Mouse (Mus musculus): ENCODE results near the gene Foxp4.

Foxp4 gene

DNA sequence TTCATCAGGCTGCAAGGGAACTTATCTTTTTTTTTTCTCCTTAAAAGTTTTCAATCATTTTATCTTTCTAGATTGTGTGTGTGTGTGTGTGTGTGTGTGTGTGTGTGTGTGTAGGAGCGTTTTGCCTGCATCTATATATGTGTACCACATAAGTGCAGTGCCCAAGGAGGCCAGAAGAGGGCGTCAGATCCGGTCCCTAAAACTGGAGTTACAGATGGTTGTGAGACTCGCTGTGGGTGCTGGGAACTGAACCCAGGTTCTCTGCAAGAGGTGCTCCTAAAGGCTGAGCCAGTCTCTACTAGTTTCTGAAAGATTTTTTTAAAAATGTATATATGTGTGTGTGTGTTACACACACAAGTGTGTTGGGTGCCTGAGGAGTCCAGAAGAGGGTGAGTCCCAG, 5.0 kb upstream of the Foxp4 start:
- no peak for DNase-seq (ENCODE audit: low spot score)

DNA sequence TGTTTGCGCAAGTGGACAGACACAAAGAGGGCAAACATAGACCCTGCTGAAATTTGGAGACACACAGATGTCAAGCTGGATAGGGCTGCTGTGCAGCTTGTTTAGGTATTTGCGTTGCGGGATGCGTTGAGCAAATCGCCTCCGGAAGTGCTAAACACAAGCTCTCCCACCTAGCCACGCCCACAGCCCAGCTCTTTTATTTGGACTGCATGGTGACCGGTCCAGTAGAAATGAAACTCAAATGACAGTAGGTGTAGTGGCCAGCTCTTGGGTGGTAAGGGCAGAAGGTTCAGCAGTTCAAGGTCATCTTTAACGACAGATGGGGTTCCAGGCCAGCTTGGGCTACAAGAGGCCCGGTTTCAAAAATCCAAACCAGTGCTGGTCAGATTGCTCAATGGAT, 1.5 kb upstream of the Foxp4 start:
- no peak for DNase-seq (ENCODE audit: low spot score)

DNA sequence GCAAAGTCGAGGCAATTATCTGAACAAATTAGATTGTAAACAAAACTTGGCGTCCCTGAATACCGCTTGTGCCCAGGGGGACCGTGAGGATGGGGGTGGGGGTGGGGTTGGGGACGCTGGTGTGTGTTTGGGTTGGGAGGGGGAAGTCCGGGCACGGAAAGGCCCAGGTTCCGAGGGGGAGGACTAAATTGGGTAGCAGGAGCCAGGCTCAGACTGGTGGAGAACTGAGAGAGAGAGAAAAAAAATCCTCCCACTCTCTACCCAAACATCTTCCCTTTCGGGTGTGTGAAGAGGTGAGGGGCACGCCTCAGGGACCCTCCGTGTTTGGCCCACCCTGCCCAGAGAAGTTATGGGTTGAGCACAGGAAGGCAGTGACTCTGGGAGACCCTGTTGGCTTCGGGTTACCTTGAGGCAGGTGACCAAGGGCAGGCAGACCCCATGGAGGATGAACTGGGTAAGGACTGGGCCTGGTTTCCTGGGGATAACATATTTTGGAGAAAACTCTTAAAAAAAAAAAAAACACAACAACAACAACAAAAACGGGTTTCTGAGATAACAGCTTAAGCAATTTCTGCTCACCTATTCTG, 988 bp upstream of the Foxp4 start:
- DNase-seq (ENCODE audit: low spot score), result no peak

DNA sequence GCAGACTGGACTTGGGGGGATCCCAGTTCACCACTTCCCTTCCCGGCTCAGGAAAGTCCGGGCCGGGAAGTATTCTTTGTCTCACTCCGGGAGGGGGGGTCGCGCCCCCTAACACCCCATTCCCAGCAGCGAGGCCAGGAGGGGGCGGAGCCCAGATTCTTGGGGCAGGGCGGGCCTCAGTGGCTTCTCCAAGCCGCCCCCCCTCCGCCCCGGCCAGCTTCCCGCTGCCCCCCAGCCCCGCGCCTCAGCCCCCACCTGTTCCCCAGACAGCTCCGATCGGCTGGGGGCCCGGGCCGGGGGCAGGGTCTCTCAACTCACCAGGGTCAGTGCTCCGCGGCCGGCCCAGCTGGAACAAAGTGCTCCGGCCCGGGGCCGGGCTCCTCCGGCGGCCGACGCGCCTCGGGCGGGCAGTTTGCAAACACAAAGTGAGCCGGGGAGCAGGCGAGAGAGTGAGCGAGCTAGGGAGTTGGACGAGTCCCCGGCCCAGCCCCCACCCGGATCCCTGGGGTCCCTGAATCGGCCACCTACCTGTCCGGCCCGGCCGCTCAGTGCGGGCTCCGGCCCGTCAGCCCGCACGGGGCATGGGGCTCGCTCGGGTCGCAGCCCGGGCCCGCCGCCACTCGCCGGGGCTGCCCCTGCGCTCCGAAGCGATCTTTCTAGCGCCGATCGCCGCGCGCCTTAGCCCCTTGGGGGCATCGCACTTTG, 615 bp downstream of the Foxp4 start:
- peak; percentile 40 for DNase-seq (ENCODE audit: low spot score)

DNA sequence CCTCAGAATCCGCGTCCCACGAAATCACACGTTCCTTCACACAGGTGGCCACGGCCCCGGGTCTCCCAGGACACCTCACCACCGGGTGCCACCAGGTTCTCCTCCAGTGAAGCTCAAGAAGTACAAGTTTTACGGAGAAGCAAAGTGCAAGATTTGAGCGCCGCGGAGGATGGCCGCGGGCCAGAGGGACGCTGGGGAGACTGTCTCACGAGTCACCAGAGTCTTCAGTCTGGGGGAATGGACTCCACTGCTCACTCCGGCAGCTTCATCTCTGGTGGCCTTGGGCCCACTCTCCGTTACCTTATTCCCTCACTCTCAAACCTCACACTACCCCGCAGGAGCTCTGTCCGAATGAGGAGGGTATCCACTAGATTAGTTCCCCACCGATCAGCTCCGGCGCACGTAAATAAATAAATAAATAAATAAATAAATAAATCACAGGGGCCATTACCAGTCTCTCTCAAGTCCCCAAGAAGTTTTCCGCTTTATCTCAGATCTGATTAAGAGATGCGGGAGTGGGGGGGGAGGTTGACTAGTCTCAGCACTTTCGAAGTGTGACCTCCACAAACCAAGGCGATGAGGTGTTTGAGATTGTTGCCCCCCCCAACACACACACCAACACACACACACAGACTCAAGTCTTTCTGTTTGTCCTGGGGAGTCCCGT, 1.3 kb downstream of the Foxp4 start:
- DNase-seq (ENCODE audit: low spot score), result peak; percentile 22

DNA sequence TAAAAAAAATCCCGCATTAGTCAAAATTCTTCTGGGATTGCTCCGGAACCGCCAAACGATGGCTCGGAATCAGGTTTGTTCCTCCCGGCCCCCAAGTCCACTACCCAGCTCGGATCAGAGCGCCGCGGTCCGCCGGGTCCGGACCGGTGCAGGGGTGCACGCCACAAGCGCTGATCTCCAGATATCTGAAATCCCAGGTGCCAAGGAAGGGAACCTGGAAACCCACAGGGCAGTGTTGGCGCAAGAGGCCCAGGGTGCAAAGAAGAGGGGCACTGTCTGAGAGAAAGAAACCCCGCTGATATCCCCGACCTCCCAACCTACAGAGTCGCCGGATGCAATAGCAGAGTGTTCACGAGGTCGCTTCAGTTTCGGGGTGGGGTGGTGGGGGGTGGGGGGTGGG, 1.9 kb downstream of the Foxp4 start:
- no peak for DNase-seq (ENCODE audit: low spot score)

DNA sequence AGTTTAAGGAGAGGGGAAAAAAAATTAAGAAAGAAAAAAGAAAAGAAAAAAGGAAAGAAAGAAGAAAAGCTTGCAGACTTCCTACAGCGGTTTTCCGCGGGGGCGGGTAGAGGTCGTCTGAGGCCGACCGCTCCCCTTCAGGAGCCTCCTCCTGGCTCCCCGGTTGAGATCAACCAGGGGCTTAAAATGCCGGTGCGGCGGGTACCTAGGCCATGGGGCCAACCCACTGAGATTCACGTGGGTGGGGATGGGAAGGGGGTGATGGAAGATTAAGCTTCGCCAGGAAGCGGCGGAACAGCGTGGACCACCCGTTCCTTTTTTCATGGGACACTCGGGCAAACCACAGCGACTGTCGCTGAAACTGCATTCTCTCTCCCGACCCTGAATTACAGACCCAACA, 2.3 kb downstream of the Foxp4 start:
- DNase-seq (ENCODE audit: low spot score), result no peak

DNA sequence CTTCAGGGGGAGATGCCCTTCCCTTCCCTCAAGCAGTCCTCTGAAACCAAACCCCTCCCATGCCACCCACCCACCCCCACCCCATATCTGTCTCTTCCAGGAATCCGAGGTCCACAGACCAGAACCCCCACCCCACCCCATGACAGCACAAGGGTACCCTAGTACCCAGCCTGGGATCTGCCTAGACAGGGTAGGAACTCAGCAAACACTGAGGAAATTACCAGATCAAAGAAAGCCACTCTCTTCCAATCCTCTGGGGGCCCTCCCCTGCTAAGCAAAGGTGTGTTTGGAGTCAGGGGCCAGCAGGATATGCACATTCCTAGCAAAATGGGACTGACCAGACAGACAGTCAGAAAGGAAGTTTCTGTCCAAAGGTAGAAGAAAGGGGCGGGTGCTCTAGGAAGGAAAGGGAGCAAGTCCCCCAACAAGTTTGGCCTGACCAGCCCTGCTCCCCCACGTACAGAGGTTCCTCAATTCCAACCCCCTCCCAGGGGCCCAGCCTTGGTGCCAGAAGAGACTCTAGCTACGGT, 3.2 kb downstream of the Foxp4 start:
- no peak for DNase-seq (ENCODE audit: low spot score)

DNA sequence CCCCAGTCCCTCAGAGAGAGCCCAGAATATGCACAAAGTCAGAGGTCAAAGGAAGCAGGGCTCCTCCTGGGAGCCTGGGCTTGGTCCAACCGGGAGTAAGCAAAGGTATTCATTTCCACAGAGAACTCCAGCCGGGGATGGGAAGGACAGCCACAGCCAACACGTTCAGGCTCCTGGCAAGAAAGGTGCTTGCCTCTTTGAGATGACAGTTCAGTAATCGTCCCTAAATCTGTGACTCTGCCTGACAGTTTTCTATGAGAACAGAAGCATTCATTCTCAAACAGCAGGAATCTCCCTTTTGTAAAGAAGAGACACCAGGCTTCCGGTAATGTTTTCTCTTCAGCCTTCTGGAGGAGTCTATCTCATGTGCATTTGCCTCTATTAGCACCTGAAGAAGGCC, 4.6 kb downstream of the Foxp4 start:
- no peak for DNase-seq (ENCODE audit: low spot score)

DNA sequence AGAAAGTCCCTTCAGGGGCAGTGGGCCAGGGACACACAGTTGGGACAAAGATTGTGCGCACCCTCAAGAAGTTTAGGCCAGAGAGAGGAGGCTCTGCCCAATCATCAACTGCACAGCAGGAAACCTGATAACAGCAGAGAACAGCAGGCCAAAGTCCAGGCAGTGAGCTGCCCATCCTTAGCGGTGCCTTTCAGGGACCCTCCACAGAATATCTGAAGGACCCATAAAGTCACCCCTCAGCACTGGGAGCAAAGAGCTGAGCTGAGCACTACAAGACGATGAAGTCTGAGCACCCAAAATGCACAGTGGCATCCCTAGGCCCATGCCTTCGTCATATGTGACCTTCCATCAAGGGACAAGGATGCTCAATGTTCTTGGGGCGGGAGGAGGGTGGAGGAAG, 6.5 kb downstream of the Foxp4 start:
- DNase-seq (ENCODE audit: low spot score), result no peak

DNA sequence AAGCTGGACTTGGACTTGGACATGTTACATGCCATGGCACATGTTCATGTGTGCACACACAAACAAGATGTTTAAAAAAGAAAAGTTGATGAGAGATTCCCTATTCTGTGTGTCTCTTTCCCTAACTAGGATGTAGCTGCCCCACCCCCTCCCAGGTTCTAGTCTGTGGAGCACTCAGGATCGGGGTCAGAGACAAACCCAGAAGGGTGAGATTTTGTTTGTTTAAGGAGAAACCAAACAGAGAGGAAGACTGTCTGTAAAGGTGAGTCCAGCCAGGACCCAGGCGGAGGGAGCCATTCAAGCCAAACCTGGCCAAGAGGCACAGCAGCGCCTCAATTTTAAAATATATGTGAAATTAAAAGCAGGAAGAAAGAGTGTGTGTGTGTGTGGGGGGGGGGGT, 7.2 kb downstream of the Foxp4 start:
- DNase-seq (ENCODE audit: low spot score), result no peak

DNA sequence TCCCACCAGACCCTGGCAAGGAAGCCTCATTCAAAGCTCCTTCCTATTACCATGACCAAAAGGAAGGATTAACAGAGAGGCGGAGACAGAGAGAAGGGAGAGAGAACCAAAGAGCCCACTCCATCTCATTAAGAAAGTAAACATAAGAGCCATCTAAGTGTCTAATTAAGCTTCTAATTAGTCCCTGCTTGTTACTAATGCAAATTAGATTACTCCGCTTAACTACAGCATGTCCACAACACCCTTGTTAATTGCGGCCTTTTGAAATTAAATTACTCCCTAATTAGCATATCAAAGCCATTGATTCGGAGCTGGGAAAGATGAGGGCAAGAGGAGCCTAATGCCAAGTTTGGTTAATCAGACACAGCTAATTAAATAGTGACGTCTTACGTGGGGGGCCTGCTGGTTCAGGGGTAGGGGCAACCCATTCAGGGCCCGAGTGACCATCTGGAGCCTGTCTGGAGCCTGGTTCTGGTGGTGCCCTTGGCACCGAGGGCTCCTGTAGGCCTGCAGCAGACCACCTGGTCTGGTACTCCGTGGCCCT, 9.7 kb downstream of the Foxp4 start:
- no peak for DNase-seq (ENCODE audit: low spot score)

DNA sequence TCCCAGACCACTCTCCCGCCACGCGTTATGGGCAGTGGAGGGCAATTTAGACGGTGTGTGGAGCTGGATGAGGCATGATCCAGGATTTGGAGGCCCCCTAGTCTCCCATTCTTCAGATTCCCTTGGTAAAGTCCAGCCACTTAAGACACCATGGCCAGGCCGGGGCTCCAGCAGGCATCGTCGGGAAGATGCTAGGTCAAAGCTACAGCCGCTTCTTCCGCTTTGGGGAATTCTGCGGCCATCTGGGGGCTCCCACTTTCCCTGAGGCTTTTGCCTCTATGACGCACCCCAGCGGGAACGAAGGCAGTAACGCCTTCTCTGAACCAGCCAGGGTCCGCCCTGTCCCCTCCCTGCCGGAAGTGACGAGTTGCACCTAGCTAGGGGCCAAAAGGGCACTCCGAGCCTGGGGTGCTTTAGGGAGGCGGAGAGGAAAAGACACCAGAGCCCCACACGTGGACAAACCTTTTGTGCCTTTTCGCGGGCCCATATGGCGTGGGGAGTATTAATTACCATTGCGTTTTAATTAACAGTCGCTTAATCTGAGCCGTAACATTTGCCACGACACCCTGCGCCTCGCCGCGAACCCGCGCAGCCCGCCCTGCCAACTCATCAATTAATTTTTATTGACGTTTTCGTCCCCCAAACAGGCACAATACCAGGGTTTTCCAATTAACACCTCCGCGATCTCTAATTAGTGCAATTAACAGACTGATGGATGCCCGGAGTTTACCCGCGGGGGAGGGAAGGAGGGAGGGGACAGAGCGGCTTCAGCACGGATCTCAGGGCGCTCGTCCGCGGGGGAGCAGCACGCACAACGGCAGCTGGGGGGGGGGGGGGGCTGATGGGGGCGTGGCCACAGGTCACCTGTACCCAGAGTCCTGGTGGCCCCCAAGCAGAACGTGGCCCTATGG, 15.1 kb downstream of the Foxp4 start:
- no peak for DNase-seq (ENCODE audit: low spot score)

DNA sequence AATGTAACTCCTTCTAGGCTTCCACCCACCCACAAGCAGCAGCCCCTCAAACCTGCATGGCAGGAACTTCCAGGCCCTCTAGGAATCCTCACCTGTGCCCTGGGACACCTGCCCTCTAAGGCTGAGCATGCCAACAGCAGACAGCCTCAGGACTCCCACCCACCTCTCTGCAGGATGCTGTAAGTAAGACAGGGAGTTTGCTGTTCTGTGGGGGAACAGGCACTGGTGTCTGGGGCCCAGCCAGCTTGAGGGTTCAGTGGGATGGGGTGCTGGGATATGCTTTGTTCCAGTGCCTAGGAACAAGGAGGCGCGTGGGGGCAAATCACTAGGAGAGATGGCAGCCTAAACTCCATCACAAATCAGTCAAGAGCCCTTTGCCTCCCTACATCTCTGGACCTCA, 16.4 kb downstream of the Foxp4 start:
- no peak for DNase-seq (ENCODE audit: low spot score)

DNA sequence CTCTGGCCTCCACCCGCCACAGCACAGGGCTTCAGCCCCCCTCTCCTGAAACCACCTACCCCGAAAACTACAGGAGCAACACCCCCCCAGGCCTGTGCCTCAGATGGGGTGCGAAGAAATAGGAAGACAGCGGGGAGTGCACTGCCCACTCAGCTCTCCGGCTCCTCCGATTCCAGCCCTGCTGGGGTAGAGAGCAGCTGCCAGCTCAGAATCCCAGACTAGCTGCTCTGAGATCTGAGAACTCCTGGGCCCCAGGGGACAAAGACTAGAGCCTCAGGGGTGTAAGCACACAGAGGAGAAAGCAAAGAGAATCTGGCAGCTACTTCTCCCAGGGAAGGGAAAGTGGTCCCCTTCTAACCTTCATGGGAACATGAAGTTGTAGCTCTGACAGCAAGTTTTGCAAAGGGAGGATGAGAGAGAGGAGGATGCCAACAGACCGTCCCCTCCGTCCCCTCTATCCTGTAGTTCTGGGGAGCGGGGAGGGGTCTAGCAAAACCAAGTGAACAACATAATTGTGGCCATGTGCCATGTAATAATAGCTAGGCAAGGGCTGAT, 17.0 kb downstream of the Foxp4 start:
- no peak for DNase-seq (ENCODE audit: low spot score)

DNA sequence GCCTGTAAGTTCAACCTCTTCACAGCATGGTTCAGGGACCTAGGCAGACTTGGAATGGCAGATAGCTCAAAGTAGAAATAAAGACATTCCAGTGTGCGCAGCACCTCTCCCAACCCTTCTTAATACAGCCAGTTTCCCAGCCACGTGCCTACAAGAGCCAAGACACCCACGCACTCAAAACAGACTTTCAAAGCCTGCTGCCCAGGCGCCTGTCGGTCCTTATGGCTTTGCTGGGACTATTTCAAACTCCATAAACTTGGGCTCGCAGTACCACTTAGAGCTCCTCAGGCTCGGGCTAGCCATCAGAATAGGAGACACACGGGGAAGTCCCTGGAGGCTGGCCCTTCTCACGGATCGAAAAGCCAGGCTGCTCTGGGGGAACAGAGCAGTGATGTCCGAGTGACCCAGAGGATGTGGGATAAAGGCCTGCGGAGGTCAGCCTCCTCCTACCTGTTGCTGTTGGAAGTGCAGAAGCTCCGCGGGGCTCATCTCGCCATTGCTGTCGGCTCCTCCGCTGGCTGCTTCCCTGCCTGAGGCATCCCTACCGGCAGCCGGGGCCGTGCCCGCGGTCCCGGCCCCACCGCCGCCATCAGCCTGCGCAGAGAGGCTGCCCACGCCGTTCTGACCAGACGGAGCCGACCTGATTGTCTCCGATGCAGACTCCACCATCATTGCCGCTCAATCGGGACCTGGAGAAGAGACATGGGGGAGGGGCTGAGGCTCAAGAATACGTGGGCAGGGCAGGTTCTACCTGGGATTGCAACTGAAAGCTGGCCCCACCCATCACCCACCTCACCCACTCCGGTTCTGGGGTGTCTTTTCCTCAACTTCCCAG, 20.4 kb downstream of the Foxp4 start:
- no peak for DNase-seq (ENCODE audit: low spot score)

DNA sequence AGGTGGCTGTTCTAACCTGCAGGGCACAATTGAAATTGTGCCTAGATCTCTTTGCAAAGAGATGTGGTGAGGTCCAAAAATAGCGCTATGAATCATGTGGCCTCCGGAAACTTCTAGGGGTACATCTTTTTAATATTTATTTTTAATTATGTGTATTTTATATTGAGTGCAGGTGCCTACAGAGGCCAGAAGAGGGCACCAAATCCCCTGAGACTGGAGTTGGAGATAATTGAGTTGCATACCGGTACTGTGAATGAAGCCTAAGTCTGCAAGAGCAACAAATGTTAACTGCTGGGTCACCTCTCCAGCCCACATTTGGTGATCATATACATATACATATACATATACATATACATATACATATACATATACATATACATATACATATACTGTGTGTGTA, 22.7 kb downstream of the Foxp4 start:
- no peak for DNase-seq (ENCODE audit: low spot score)

DNA sequence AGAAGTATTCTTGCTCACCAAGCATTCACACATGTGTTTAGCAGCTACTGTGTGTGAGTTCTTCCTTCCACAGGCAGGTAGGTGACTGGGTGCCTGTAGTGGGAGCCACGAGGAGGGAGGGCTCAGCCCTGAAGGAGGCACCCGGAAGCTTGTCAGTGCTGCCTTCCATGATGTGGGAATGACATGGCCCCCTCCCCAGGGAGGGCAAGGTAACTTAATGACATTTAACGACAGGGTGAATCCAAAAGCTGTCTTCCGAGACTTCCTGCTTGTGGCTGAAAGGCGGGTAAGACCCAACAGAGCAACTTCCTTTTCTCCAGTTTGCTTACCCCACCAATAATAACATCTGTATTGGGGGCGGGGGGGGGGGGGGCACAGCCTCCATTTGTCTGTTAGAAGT, 23.7 kb downstream of the Foxp4 start:
- DNase-seq (ENCODE audit: low spot score), result no peak

DNA sequence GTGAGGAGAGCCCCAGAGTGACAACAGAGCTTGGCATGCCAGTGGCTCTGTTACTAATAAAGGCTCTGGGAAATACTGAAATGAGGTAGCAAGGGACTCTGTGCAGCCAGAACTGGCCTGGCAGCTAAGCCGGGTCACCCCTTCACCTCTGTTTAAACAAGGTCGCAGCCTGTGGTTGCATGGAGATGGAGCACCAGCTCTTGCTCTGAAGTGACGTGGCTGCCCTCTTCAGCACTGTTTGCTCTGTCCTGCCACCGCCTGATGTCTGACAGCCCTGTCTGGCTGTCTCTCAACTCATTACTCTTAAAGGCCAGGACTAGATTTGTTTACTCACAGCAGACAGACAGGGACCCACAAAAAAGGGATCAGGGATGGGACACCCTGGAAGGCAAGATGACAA, 25.3 kb downstream of the Foxp4 start:
- no peak for DNase-seq (ENCODE audit: low spot score)

DNA sequence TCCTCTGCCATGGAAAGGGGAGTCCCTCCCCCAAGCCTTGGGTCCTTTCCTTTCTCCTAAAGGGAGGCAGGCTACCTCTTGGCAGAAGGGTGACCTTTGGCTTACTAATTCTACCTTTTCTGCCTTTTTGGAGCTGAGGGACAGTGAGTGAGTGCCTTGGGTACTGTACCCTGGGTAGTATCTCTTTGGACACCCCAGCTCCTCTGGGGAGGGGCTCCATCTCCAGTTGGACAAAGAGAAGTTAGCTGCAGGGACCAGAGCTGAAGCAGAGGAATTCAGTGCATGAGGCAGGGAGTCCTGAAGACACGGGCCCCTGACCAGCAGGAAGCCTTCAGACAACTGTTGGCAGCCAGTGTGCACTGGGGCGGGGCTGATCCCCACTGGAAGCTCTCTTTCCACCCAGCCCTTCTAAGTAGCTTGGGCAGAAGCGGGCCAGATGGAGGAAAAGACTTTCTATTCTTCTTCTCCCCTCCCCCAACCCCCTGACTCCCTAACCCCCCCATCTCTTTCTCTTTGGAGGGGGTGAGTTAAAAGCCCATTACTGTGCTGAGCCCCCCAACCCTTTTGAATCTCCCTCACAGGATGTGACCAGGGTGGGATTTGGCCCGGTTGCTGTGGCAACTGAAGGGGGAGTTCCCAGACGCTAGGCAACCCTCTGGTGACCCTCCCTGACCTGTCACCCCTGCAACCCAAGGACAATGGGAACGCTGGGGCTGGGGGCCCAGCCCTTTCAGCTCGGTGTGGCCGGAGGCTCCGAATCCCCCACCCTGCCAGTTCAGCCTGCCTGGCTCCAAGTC, 26.3 kb downstream of the Foxp4 start:
- no peak for DNase-seq (ENCODE audit: low spot score)
